Mouse (Mus musculus) brown adipose tissue, adult 24 weeks (tissue): ENCODE results near the gene Mgat5. TPM values are rescaled to one million over a fixed set of nuclear protein-coding genes. Genes with fewer than 3 reads are reported as not detected.

Source experiments
- H3K27ac ChIP-seq: fragments of 200-500 bp; replicated peaks from 2 replicates; pipeline ENCODE4 v1.5.1; 2012; ENCODE audit warnings: low read depth, mild to moderate bottlenecking, low read length
- H3K4me1 ChIP-seq: fragments of 200-500 bp; 2 replicates; pipeline ENCODE4 v1.6.1; 2012; ENCODE audit warnings: low read length, mixed read lengths; ENCODE audit not compliant: control insufficient read depth, insufficient read depth, insufficient read length
- H3K4me3 ChIP-seq: fragments of 200-500 bp; 2 replicates; pipeline ENCODE4 v1.5.1; 2012; ENCODE audit warnings: low read depth, mild to moderate bottlenecking, low read length, moderate library complexity; ENCODE audit not compliant: insufficient read depth
- polyA plus RNA-seq: library from polyadenylated mRNA; stranded (reverse); fragments of >200 nt; gene quantifications from 2 replicates; pipeline ENCODE4 v1.2.4, GENCODE M21; 2012; ENCODE audit not compliant: missing spikeins, insufficient read depth, insufficient read length

The Mgat5 gene
- polyA plus RNA-seq, 1 experiment, result 2.7 TPM

- Histone ChIP-seq H3K4me3 (0 out of 2 replicates have a peak overlapping the region, but pooled peaks have one; percentile 94), H3K27ac (no peak overlapping the region), H3K4me1 (no peaks in the 10 kb centered on the region; the same call in 1 of the 2 replicates)
Observed at GRCm38 (mm10) chr1:127206881-127207555, 2.2 kb downstream of the Mgat5 start.

DNA sequence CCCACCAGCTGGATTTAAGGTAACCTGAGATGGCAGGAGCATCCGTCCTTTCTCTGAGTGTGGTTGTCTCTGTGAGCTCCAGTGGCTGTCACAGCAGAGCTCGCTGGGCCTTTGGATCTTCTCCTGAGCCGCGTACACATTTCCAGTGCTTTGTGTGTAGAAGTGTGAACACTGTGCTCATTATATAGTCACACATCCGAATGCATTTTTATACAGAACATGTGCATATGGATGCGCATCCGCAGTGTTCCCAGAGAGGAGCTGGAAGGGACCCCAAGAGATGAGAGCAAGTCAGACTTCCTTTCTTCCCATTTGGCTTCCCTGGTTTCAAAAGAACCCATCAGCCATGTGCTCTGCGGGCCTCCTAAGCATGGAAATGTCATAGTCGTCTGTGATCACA lies 3.4 kb downstream of the Mgat5 start:
- Histone ChIP-seq H3K4me1 (peaks cover 2% of the 10 kb centered on the region; the same call in 1 of the 2 replicates), H3K4me3 (no peak overlapping the region), H3K27ac (no peak overlapping the region)

GRCm38 (mm10) chr1:127212812-127213211 lies 8.0 kb downstream of the Mgat5 start:
- H3K4me1 ChIP-seq, result peaks cover 5% of the 10 kb centered on the region; the same call in 1 of the 2 replicates
- no peak overlapping the region for H3K27ac ChIP-seq
- no peak overlapping the region for H3K4me3 ChIP-seq

DNA sequence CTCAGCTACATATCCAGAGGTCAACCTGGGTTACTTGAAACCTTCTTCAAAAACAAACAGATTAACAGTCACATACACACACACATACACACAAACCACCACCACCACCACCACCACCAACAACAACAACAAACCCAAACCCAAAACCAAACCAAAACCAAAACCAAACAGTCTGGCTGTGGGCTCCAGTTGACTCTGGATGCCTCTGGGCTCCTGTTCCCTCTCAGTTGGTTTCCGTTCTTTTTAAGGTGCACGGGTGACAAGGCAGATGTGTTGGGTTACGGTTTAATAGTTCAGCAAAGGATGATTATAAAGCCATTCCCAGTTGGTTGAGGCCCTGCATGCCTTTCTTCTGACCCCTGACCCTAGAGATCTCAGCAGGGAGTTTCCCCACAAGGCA lies 8.6 kb downstream of the Mgat5 start:
- Histone ChIP-seq H3K4me3 (no peak overlapping the region), H3K27ac (no peak overlapping the region), H3K4me1 (peaks cover 5% of the 10 kb centered on the region; the same call in 1 of the 2 replicates)

DNA sequence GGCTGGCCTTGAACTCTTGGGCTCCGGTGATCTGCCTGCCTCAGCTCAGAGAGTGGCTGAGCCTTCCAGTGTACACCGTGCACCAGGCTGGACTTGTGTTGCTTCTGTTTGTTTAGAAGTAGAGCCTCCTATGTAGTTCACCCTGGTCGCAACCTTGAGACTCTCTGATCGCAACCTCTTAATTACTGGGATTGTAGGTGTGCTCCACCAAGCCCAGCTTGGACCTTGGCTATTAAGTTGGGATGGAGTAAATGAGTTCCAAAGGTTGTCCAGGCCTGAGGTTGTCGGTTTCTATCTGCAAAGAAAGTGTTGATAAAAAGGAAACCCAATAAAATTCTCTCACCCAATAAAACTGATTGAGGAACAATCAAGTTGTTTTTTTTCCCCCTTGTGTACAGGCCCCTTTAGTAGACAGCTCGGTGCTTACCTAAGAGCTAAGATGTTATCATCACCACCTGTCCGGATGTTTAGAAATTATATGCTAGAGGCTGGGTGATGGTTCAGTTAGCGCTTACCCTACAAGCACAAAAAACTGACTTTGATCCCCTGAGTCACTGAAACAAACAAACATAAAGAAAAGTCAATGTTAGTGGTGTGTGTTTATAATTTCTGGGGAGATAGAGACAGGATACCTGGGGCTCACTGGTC lies 9.9 kb downstream of the Mgat5 start:
- Histone ChIP-seq H3K4me1 (peaks cover 14% of the 10 kb centered on the region), H3K4me3 (no peak overlapping the region), H3K27ac (no peak overlapping the region)

- Histone ChIP-seq H3K4me1 (peaks cover 14% of the 10 kb centered on the region), H3K27ac (no peak overlapping the region), H3K4me3 (no peak overlapping the region)
Observed at GRCm38 (mm10) chr1:127216979-127217378, 12.2 kb downstream of the Mgat5 start.

DNA sequence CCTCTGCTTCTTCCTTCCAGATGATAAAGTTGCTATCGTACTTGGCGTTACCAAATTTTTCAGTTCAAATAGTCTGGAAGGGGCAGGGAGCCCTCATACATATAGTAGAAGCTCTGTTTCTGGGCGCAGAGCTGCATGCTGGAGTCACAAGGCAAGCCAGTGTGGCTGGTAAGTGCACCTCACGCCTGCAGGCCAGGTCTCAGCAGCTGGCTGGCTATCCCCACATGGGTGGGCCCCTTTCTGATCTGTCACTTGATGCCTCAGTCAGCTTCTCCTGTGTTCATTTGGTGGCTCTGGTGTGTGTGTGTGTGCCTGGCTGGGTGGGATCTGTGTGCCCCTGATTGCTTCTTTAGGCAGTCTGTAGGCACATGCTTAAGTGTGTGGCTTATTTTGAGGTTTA lies 12.8 kb downstream of the Mgat5 start:
- Histone ChIP-seq H3K27ac (no peak overlapping the region), H3K4me3 (no peak overlapping the region), H3K4me1 (peaks cover 14% of the 10 kb centered on the region)

- H3K4me3 ChIP-seq, result no peak overlapping the region
- H3K27ac ChIP-seq, result no peak overlapping the region
- H3K4me1 ChIP-seq, result peaks cover 12% of the 10 kb centered on the region
Observed at GRCm38 (mm10) chr1:127218182-127218581, 13.4 kb downstream of the Mgat5 start.

DNA sequence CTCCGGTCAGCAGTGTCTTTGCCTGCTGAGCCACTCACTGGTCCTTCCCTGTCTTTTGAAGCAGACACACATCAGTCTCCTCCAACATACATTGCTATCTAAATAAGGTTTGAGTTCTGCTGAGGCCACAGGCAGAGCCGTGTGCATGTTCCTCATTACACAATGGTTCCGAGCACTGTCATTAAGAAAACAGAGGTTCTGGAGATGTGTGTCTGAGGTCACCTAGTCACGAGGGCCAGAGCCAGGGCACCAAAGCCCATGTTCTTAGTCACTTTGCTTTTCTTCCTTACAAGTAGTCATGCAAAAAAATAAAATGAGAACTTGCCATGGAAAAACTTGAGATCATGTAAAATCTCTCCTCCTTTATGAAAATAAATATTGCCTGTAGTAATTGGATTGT lies 14.3 kb downstream of the Mgat5 start:
- Histone ChIP-seq H3K4me1 (peaks cover 12% of the 10 kb centered on the region), H3K4me3 (no peak overlapping the region), H3K27ac (peak overlapping the region; percentile 27; the same call in 1 of the 2 replicates)

- peak overlapping the region; percentile 27; the same call in 1 of the 2 replicates for H3K27ac ChIP-seq
- peaks cover 12% of the 10 kb centered on the region for H3K4me1 ChIP-seq
- no peak overlapping the region for H3K4me3 ChIP-seq
Observed at GRCm38 (mm10) chr1:127219621-127220020, 14.8 kb downstream of the Mgat5 start.

GRCm38 (mm10) chr1:127221998-127222736 lies 17.4 kb downstream of the Mgat5 start:
- H3K4me3 ChIP-seq, result no peak overlapping the region
- peaks cover 9% of the 10 kb centered on the region for H3K4me1 ChIP-seq
- no peak overlapping the region for H3K27ac ChIP-seq

DNA sequence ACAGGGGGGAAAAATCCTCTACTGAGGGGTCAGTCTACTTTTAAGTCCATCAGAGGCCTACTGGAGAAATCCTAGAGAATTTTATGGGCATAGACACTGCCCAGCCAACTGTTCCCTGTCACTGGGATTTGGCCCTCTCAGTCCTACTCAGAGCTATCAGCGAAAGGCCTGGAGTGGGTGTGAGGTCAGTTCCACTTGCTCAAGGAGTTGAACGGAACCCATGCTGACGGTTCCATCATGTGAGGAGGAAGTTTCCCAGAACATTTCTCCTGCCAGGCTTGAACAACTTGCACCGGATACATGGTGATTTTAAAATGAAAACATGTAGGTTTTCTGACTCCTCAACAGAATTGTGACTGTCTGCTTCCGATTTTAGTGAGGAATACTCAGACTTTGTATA lies 20.2 kb downstream of the Mgat5 start:
- no peaks in the 10 kb centered on the region; the same call in 1 of the 2 replicates for H3K4me1 ChIP-seq
- H3K27ac ChIP-seq, result no peak overlapping the region
- H3K4me3 ChIP-seq, result no peak overlapping the region

DNA sequence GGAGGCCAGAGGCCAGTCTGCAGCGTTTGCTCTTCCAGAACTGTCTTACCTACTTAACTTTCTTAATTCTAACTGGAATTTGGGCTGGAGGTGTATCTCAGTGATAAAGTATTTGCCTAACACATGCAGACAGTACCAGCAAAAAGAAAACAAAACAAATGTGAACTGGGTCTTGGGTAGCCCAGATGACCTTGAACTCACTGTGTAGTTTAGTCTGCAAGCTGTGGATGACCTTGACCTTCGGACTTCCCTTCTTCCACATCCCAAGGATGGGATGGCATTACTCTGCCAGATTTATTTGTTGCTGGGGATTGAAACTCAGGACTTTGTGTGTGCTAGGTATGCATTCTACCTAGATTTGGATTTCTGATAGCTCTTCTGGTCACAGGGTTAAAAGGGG lies 24.2 kb downstream of the Mgat5 start:
- H3K27ac ChIP-seq, result no peak overlapping the region
- no peak overlapping the region for H3K4me3 ChIP-seq
- H3K4me1 ChIP-seq, result peaks cover 8% of the 10 kb centered on the region

GRCm38 (mm10) chr1:127230468-127230867 lies 25.7 kb downstream of the Mgat5 start:
- peaks cover 8% of the 10 kb centered on the region for H3K4me1 ChIP-seq
- H3K27ac ChIP-seq, result no peak overlapping the region
- H3K4me3 ChIP-seq, result no peak overlapping the region

DNA sequence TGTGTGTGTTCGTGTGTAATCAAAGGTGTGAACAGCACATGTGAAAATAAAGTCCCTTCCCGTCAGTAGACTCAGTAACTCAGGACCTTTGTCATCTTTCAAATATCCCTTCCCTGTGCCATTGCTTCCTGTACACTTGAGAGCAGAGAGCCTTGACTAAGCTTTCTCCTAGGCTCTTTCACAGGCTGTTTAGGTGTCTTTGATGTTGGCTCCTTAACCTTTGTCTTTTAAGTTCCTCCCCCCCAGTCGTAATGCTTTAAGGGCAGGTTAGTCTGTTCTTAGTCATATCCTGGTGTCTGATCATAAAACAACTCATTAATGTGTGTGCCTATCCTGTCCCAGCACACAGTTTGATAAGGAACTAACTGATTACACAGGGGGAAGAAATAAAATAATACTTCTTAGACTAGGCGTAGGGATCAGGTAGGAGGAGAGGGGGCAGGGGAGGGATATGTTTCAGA lies 28.4 kb downstream of the Mgat5 start:
- H3K4me3 ChIP-seq, result no peak overlapping the region
- H3K4me1 ChIP-seq, result peaks cover 8% of the 10 kb centered on the region
- no peak overlapping the region for H3K27ac ChIP-seq
